Mouse (Mus musculus) small intestine, adult 2 months (tissue): Measurements from ENCODE around the gene Zfhx3.

ENCODE experiments used
- CTCF ChIP-seq: fragments of 200-500 bp; IDR thresholded peaks from 2 replicates; pipeline ENCODE4 v1.5.1; 2012; ENCODE audit warnings: low read depth, mild to moderate bottlenecking, control low read depth, inconsistent platforms, low read length, moderate library complexity, mixed read lengths; ENCODE audit not compliant: insufficient replicate concordance, insufficient read length; ENCODE audit errors: extremely low read depth
- POLR2A ChIP-seq: fragments of 200-500 bp; IDR thresholded peaks from 2 replicates; pipeline ENCODE4 v1.6.1; 2012; ENCODE audit warnings: low read depth, mild to moderate bottlenecking, control low read depth, inconsistent platforms, low read length, moderate library complexity

GRCm38 (mm10) chr8:108478131-108478530 is 535.7 kb downstream of the Zfhx3 start:
- TF ChIP-seq CTCF (no peak), POLR2A (no peak)
